Mouse (Mus musculus) lung, postnatal 0 days (tissue): ENCODE measurements around the gene Sobp.

Source experiments
- CTCF ChIP-seq: IDR thresholded peaks from 2 replicates; pipeline ENCODE4 v1.5.1; 2016; ENCODE audit warnings: antibody characterized with exemption, mild to moderate bottlenecking
- EP300 ChIP-seq: IDR thresholded peaks from 2 replicates; pipeline ENCODE4 v1.6.1; 2016; ENCODE audit warnings: antibody characterized with exemption, mild to moderate bottlenecking, control low read depth

DNA sequence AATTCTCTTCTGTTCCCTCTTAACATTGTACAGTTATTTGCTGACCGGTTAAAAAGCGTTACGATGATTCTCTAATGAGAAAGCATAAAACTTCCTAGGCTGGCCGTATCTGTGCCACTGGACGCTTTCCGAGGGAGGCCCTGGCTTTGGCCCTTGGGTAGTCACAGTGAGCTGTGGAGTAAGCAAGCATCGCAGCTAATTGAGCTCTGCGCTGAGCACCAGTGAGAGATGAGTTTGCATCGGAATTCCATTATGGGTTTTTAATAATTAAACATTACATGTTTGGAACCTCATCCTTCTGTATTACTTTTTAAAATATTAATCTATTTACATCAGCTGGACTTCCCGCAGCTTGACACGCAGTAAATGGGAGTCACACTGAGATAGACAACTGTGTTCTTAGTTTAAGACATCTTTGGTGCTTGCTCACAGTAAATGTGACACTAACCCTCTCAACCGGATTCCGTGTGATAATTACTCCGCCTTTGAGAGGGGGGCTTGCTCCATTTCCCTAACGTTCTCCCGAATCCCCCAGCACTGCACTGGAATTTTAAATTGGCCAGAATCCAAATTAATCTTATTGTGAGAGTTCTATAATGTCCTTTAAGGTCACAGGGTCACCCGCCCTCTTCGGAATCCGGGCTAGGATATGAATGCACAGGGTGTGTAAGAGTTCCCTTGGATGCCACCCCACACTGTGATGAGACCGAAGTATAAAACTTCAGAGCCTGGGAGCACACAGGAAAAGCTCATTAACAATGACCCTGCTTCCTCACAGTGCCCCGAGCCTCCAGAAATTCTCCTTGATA lies 137.5 kb downstream of the Sobp start:
- TF ChIP-seq CTCF = no peak
- TF ChIP-seq EP300 = no peak
